Mouse (Mus musculus) thymus, adult 2 months (tissue): ENCODE data around the gene Npnt. TPM values are rescaled to one million over a fixed set of nuclear protein-coding genes. Genes with fewer than 3 reads are reported as not detected.

Experiments
- DNase-seq: peaks from one replicate; pipeline ENCODE4 v3.0.0; 2021
- H3K27ac ChIP-seq: fragments of 200-500 bp; 2 replicates; pipeline ENCODE4 v1.5.1; 2012; ENCODE audit warnings: low read length, control low read depth; ENCODE audit not compliant: control insufficient read depth, insufficient read depth
- H3K27me3 ChIP-seq: fragments of 200-500 bp; 2 replicates; pipeline ENCODE4 v1.6.1; 2012; ENCODE audit warnings: mild to moderate bottlenecking, low read length, moderate library complexity, mixed read lengths; ENCODE audit not compliant: control insufficient read depth, insufficient read depth
- H3K36me3 ChIP-seq: fragments of 200-500 bp; 2 replicates; pipeline ENCODE4 v1.6.1; 2012; ENCODE audit warnings: mild to moderate bottlenecking, low read length, moderate library complexity; ENCODE audit not compliant: control insufficient read depth, insufficient read depth
- H3K4me1 ChIP-seq: fragments of 200-500 bp; replicated peaks from 2 replicates; pipeline ENCODE4 v1.6.1; 2012; ENCODE audit warnings: low read length; ENCODE audit not compliant: control insufficient read depth, insufficient read depth
- H3K4me3 ChIP-seq: fragments of 200-500 bp; 2 replicates; pipeline ENCODE4 v1.5.1; 2012; ENCODE audit warnings: mild to moderate bottlenecking, low read length, control low read depth, moderate library complexity; ENCODE audit not compliant: control insufficient read depth, insufficient read depth
- CTCF ChIP-seq: fragments of 200-500 bp; IDR thresholded peaks from 2 replicates; pipeline ENCODE4 v1.5.1; 2012; ENCODE audit warnings: mild to moderate bottlenecking, control low read depth, low read length, moderate library complexity, borderline replicate concordance; ENCODE audit not compliant: control insufficient read depth, poor library complexity, insufficient read depth; ENCODE audit errors: extremely low read depth
- POLR2A ChIP-seq: fragments of 200-500 bp; IDR thresholded peaks from 2 replicates; pipeline ENCODE4 v1.6.1; 2012; ENCODE audit warnings: mild to moderate bottlenecking, low read length, control low read depth, moderate library complexity; ENCODE audit not compliant: control insufficient read depth, poor library complexity, insufficient read depth; ENCODE audit errors: extremely low read depth
- WGBS: fragments of 180-500 bp; shearing (Covaris S2); methylation state at CpG from one replicate; pipeline ENCODE4 v1.1.7; 2018; 5-methylcytosine and 5-hydroxymethylcytosine counted together
- polyA plus RNA-seq: library from polyadenylated mRNA; depleted of rRNA; stranded (reverse); fragments of >200 nt; gene quantifications from 2 replicates; pipeline ENCODE4 v1.2.3, GENCODE M21; 2012; rRNA removed

Npnt gene
- polyA plus RNA-seq, result 8.7 and 10.5 TPM in 2 replicates

DNA sequence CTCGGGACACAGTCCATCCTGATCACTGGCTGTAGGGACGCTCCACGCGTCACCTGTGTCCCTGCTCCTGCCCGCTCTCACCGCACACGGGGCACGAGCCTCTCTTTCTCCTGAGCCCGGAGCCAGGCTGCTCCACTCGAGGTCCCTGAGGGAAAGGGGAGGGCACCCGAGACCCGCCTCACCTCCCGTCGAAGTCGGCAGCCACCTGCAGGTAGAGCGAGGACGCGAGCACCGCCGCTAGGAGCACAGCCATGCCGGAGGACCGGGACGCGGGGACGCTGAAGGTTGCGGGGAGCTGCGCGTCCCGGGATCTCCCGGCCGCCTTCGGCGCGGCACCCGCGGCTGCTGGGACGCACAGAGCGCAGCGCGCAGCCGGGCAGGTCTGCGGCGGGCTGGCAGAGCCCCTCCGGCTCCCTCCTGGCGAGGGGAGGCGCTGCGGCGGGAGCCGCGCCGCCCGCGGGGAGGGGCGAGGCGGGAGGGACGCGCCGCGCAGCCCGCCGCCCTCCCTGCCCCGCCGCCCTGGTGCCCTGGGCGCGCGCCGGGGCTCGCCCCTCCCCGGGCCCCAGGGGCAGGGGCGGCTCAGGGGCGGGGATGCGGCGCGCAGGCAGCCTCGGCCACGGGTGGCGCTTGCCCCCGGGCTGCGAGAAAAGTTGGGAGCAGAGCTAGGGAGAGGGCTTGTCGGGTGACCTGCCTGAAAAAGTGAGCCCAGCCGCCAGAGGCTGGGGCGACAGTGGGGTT, at the start of gene Npnt:
Npnt (minus strand) TSS at position 501 of the 738 bp plus-strand sequence.
- peak; percentile 33 for DNase-seq
- H3K27ac ChIP-seq, result no peak within 1 kb of the TSS

DNA sequence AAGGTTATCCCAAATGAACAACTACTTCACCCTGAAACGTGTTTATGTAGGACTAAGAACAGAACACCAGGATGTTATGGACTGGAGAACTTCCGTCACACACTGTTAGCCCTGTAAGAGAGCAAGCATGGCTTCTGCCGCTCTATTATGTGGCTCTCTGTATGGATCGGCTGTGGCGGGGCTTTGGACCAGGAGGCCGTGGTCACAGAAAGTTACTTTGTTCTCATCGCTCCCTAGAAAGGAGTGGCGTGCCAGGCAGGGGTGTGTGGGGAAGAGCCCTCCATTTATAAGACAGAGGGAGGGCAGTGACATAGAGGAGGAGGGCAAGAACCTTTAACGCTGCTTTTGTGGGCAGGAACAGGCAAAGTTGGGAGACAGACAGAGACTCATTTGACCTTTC, 46.2 kb upstream of the Npnt start:
- no peak for DNase-seq
- no peaks in the 10 kb centered on the region for H3K36me3 ChIP-seq
- H3K27me3 ChIP-seq, result no peaks in the 10 kb centered on the region
- no peak overlapping the region for H3K4me3 ChIP-seq
- 95% methylated on average over 9 of the region's 9 CpGs for WGBS
- TF ChIP-seq CTCF (no peak), POLR2A (no peak)
- no peak overlapping the region for H3K27ac ChIP-seq
- H3K4me1 ChIP-seq, result peaks cover 2% of the 10 kb centered on the region; the same call in 1 of the 2 replicates

More for the DNA sequence above, at the start of gene Npnt:
- 1% methylated on average over 76 of the region's 82 CpGs for WGBS
- TF ChIP-seq CTCF (no peak), POLR2A (no peak)
- no peaks in the 10 kb centered on the region; the same call in 1 of the 2 replicates for H3K27me3 ChIP-seq
- H3K4me1 ChIP-seq, result peaks cover 9% of the 10 kb centered on the region
- H3K36me3 ChIP-seq, result no peaks in the 10 kb centered on the region
- H3K4me3 ChIP-seq, result peak within 1 kb of the TSS; percentile 47

DNA sequence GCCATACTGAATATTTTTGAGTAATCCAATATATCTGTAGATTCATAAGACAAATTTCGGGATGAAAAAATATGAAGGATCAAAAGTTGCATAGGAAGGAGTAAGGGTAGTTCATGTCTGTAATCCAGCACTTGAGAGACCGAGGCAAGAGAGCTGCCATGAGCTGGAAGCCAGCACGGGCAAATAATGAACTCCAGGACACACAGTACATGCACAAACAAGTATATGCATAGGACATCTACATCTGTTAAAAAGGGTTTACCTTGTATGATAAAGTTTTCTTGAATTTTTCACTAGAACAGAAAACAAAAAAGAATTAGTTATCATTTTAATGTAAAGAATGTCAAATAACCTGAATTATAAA, 45.8 kb upstream of the Npnt start:
- WGBS, result 96% methylated on average over 3 of the region's 3 CpGs

DNA sequence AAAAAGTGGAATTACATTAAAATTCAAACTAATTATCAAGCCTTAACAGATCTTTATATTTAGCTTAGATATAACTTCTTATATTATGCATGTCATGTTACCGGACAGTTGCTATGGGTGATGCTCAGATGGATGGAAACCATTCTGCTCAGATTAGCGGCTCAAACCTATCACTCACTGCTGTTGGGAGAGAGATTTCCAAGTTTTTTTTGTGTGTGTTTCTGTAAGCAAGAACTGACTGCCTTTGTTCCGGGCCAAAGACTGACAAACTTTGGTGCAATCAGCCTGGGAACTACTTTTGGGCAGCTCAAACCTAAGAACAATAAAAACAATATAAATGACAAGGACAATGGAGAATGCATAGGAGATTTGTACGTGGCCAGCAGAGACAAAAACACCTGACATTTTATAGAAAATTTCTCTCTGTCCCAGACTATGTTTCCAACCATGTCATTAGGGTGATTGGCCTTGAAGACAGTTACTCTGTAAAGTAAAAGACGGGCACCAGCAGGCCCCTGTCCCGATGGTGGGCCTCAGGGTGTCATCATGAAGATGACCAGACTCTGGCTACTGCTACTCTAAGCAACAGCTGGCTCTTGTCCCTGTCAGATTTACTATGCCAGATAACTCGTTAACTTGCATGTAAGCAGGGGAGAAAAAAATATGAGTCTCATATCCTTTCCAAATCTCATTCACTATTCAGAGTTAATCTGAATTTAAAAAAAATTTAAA, 45.2 kb upstream of the Npnt start:
- DNase-seq, result no peak
- no peak for TF ChIP-seq POLR2A
- TF ChIP-seq CTCF, result no peak
- Histone ChIP-seq H3K36me3 (no peaks in the 10 kb centered on the region), H3K4me3 (no peak overlapping the region), H3K4me1 (peaks cover 2% of the 10 kb centered on the region; the same call in 1 of the 2 replicates), H3K27me3 (no peaks in the 10 kb centered on the region), H3K27ac (no peak overlapping the region)
- 93% methylated on average over 7 of the region's 7 CpGs for WGBS

More for the DNA sequence above, 45.8 kb upstream of the Npnt start:
- Histone ChIP-seq H3K27ac (no peak overlapping the region), H3K4me1 (peaks cover 2% of the 10 kb centered on the region; the same call in 1 of the 2 replicates), H3K4me3 (no peak overlapping the region), H3K27me3 (no peaks in the 10 kb centered on the region), H3K36me3 (no peaks in the 10 kb centered on the region)
- TF ChIP-seq CTCF (no peak), POLR2A (no peak)
- no peak for DNase-seq

DNA sequence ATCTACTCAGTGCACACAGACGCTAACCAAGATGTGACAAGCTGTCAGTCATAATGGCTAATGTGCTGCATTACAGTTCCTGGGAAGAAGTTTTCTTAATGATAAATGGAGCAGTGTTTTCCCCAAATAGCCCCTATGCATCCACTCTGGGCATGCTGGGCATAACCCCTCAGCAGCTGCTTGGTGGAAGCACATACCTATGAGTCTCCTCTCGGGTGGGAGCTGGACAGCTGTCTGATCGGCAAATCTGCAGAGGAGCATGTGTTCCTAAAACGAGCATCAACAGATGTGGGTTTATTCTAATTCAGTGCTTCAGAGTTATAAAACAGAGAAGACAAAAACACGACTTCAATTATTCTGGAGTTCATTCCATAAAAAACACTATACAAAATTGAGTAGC, 36.1 kb upstream of the Npnt start:
- WGBS, result 97% methylated on average over 5 of the region's 5 CpGs
- no peaks in the 10 kb centered on the region for H3K36me3 ChIP-seq

DNA sequence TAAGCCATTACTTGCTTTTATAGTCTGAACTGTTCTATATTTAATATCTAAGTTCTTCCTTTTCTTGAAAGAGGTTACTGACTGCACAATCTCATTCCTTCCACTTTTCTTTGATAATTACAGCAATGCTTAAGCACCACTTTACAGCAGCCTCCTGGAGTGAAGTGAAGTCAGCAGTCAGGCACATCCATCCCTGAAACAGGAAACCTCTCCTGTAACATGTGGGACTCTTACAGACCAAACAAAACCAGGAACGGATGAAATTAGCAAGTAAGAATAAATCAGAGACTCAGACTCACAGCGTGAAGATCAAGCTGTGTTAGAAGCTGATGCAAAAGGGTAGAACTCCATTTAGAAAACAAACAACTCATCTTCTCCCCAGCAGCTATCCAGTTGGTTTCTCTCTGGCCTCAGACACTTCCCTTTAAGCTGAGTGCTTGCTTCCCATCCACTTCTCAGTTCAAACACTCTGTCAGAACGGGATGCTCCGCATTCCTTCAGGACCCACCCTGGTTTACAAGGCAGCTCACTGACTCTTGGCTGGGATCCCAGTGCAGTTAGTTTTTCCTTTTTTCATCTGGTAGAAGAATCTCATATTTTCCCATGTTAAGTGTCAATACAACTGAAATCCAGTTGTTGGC, 33.9 kb upstream of the Npnt start:
- WGBS, result 90% methylated on average over 4 of the region's 4 CpGs
- Histone ChIP-seq H3K4me1 (no peaks in the 10 kb centered on the region), H3K4me3 (no peak overlapping the region), H3K27ac (no peak overlapping the region), H3K27me3 (no peaks in the 10 kb centered on the region), H3K36me3 (no peaks in the 10 kb centered on the region)
- no peak for DNase-seq
- TF ChIP-seq POLR2A (no peak), CTCF (no peak)

More for the DNA sequence above, 36.1 kb upstream of the Npnt start:
- Histone ChIP-seq H3K4me1 (no peaks in the 10 kb centered on the region), H3K4me3 (no peak overlapping the region), H3K27ac (no peak overlapping the region), H3K27me3 (no peaks in the 10 kb centered on the region)
- TF ChIP-seq POLR2A, result no peak
- TF ChIP-seq CTCF, result no peak
- no peak for DNase-seq
